Mouse (Mus musculus) layer of hippocampus, adult 9-11 months (tissue): ENCODE measurements at regions not wholly inside any gene's neighbourhood (a gene's known extent, or its start where the extent isn't known, plus 50 kb on each side); places are given as distances from the start of the nearest gene placed in this dataset.
A peak's percentile ranks its signal among the peaks of the same experiment; 100 is the strongest.

Source experiments
- DNase-seq: peaks from one replicate; pipeline ENCODE4 v3.0.0; 2022

- no peak for DNase-seq
These were observed 280.6 kb upstream of the Prickle1 start for GRCm38 (mm10) chr15:93876335-93876734.

- DNase-seq: peak; percentile 31
These were observed 280.0 kb upstream of the Prickle1 start for GRCm38 (mm10) chr15:93875685-93876084.

- DNase-seq: peak; percentile 86
These were observed 278.5 kb upstream of the Prickle1 start for GRCm38 (mm10) chr15:93874206-93874605.

GRCm38 (mm10) chr15:93857336-93857901, 261.7 kb upstream of the Prickle1 start:
- no peak for DNase-seq

- DNase-seq: no peak
These were observed 257.5 kb upstream of the Prickle1 start for GRCm38 (mm10) chr15:93853221-93853620.

GRCm38 (mm10) chr15:93852126-93852525, 256.4 kb upstream of the Prickle1 start:
- no peak for DNase-seq

GRCm38 (mm10) chr15:93850388-93850787, 254.7 kb upstream of the Prickle1 start:
- no peak for DNase-seq

GRCm38 (mm10) chr15:93848830-93849229, 253.1 kb upstream of the Prickle1 start:
- no peak for DNase-seq

- DNase-seq: no peak
These were observed 251.1 kb upstream of the Prickle1 start for GRCm38 (mm10) chr15:93846797-93847196.

GRCm38 (mm10) chr15:93845801-93846200, 250.1 kb upstream of the Prickle1 start:
- DNase-seq: peak; percentile 86

- no peak for DNase-seq
These were observed 237.3 kb upstream of the Prickle1 start for GRCm38 (mm10) chr15:93832956-93833355.

GRCm38 (mm10) chr15:93832431-93832936, 236.8 kb upstream of the Prickle1 start:
- peak; percentile 78 for DNase-seq

- DNase-seq: peak; percentile 36
These were observed 235.5 kb upstream of the Prickle1 start for GRCm38 (mm10) chr15:93831148-93831547.

- peak; percentile 56 for DNase-seq
These were observed 229.3 kb upstream of the Prickle1 start for GRCm38 (mm10) chr15:93824729-93825694.

GRCm38 (mm10) chr15:93821236-93821635, 225.5 kb upstream of the Prickle1 start:
- DNase-seq: no peak

GRCm38 (mm10) chr15:93812011-93812410, 216.3 kb upstream of the Prickle1 start:
- no peak for DNase-seq

- DNase-seq: no peak
These were observed 212.3 kb upstream of the Prickle1 start for GRCm38 (mm10) chr15:93807993-93808392.

GRCm38 (mm10) chr15:93807505-93807904, 211.8 kb upstream of the Prickle1 start:
- DNase-seq: no peak

- DNase-seq: no peak
These were observed 209.0 kb upstream of the Prickle1 start for GRCm38 (mm10) chr15:93804703-93805102.

GRCm38 (mm10) chr15:93790531-93790930, 194.8 kb upstream of the Prickle1 start:
- DNase-seq: no peak

- DNase-seq: no peak
These were observed 194.1 kb upstream of the Prickle1 start for GRCm38 (mm10) chr15:93789762-93790161.

GRCm38 (mm10) chr15:93787361-93787760, 191.7 kb upstream of the Prickle1 start:
- no peak for DNase-seq

GRCm38 (mm10) chr15:93785846-93786412, 190.2 kb upstream of the Prickle1 start:
- DNase-seq: no peak

- DNase-seq: no peak
These were observed 188.0 kb upstream of the Prickle1 start for GRCm38 (mm10) chr15:93783736-93784135.
